Mouse (Mus musculus) stomach, postnatal 0 days (tissue): ENCODE measurements around the gene Lax1. TPM values are rescaled to one million over a fixed set of nuclear protein-coding genes. Genes with fewer than 3 reads are reported as not detected.
A peak's percentile ranks its signal among the peaks of the same experiment; 100 is the strongest.
"Not testable (repeated sequence)": the region's sequence is repeated elsewhere in the genome, so short reads cannot be mapped to it uniquely, and the experiment has no call there.

Experiments used
- ATAC-seq: fragments of 200-750 bp; cut with Nextera tagmentation; 2 replicates; pipeline ENCODE4 v1.8.0; 2017; ENCODE audit not compliant: low FRiP score, low TSS enrichment
- DNase-seq: peaks from one replicate; pipeline ENCODE4 v3.0.0-alpha.2; 2016; ENCODE audit warnings: low spot score
- H3K27ac ChIP-seq: fragments of 300-500 bp; sonication (generic); replicated peaks from 2 replicates; pipeline ENCODE4 v1.5.1; 2014; ENCODE audit warnings: mild to moderate bottlenecking, control low read depth
- H3K27me3 ChIP-seq: fragments of 300-500 bp; sonication (generic); 2 replicates; pipeline ENCODE4 v1.6.1; 2014; ENCODE audit warnings: low read length; ENCODE audit not compliant: control insufficient read depth, insufficient read depth
- H3K36me3 ChIP-seq: fragments of 300-500 bp; sonication (generic); 2 replicates; pipeline ENCODE4 v1.6.1; 2014; ENCODE audit warnings: low read length, mixed read lengths; ENCODE audit not compliant: control insufficient read depth, insufficient read depth
- H3K4me1 ChIP-seq: fragments of 300-500 bp; sonication (generic); replicated peaks from 2 replicates; pipeline ENCODE4 v1.6.1; 2014; ENCODE audit warnings: antibody characterized with exemption; ENCODE audit not compliant: control insufficient read depth, insufficient read depth
- H3K4me2 ChIP-seq: fragments of 300-500 bp; sonication (generic); replicated peaks from 2 replicates; pipeline ENCODE4 v1.6.1; 2014; ENCODE audit warnings: low read depth, mild to moderate bottlenecking, control low read depth, moderate library complexity
- H3K4me3 ChIP-seq: fragments of 300-500 bp; sonication (generic); 2 replicates; pipeline ENCODE4 v1.5.1; 2014; ENCODE audit warnings: low read depth, low read length, control low read depth
- H3K9ac ChIP-seq: fragments of 300-500 bp; sonication (generic); 2 replicates; pipeline ENCODE4 v1.6.1; 2014; ENCODE audit warnings: mild to moderate bottlenecking, low read length, control low read depth, mixed read lengths
- H3K9me3 ChIP-seq: fragments of 300-500 bp; sonication (generic); 2 replicates; pipeline ENCODE4 v1.6.1; 2016; ENCODE audit warnings: low read length; ENCODE audit not compliant: control insufficient read depth
- CTCF ChIP-seq: IDR thresholded peaks from 2 replicates; pipeline ENCODE4 v1.5.1; 2016; ENCODE audit warnings: antibody characterized with exemption, low read depth, mild to moderate bottlenecking, moderate library complexity
- EP300 ChIP-seq: optimal IDR thresholded peaks from 2 replicates; pipeline ENCODE3; 2016; ENCODE audit warnings: antibody characterized with exemption
- WGBS: fragments of 180-500 bp; shearing (Covaris S2); extraction: QIAGEN DNeasy Blood & Tissue Kit; methylation state at CpG from one replicate; pipeline ENCODE4 v1.1.7; 2014; 5-methylcytosine and 5-hydroxymethylcytosine counted together
- polyA plus RNA-seq: library from polyadenylated mRNA; unstranded; fragments of >200 nt; fragmentation: Nextera tagmentation; extraction: Ambion mirVana; gene quantifications from 2 replicates; pipeline ENCODE4 v1.2.1, GENCODE M21; 2015

The Lax1 gene
- polyA plus RNA-seq, 1 experiment from 2014 or later, result 0.16 TPM

GRCm38 (mm10) chr1:133667721-133668120 is 22.2 kb downstream of the Lax1 start:
- WGBS, result 65% methylated on average over 7 of the region's 7 CpGs
- Histone ChIP-seq H3K9ac (no peak overlapping the region), H3K4me2 (no peak overlapping the region), H3K4me1 (no peaks in the 10 kb centered on the region), H3K27ac (no peak overlapping the region), H3K27me3 (no peaks in the 10 kb centered on the region), H3K36me3 (no peaks in the 10 kb centered on the region), H3K4me3 (no peak overlapping the region), H3K9me3 (no peaks in the 10 kb centered on the region)
- TF ChIP-seq CTCF, result no peak
- no peak for TF ChIP-seq EP300
- DNase-seq (no peak), ATAC-seq (no peak)

GRCm38 (mm10) chr1:133665713-133666112 is 24.2 kb downstream of the Lax1 start:
- H3K36me3 ChIP-seq, H3K4me3 ChIP-seq, H3K4me1 ChIP-seq, ATAC-seq, H3K9me3 ChIP-seq, H3K4me2 ChIP-seq, H3K9ac ChIP-seq, H3K27ac ChIP-seq, H3K27me3 ChIP-seq, DNase-seq: not testable (repeated sequence)
- WGBS, result 86% methylated on average over 6 of the region's 8 CpGs

GRCm38 (mm10) chr1:133664203-133664970 is 25.5 kb downstream of the Lax1 start:
- ATAC-seq (no peak), DNase-seq (no peak)
- Histone ChIP-seq H3K27me3 (no peaks in the 10 kb centered on the region), H3K4me1 (0 out of 2 replicates have a peak, but pooled peaks cover 3% of the 10 kb centered on the region), H3K9me3 (no peaks in the 10 kb centered on the region), H3K4me2 (no peak overlapping the region), H3K9ac (no peak overlapping the region), H3K27ac (peak overlapping the region; percentile 56), H3K36me3 (no peaks in the 10 kb centered on the region), H3K4me3 (no peak overlapping the region)
- no peak for TF ChIP-seq CTCF
- no peak for TF ChIP-seq EP300
- WGBS, result 67% methylated on average over 11 of the region's 11 CpGs

GRCm38 (mm10) chr1:133663427-133663826 is 26.5 kb downstream of the Lax1 start:
- Histone ChIP-seq H3K27ac (peak overlapping the region; percentile 20), H3K27me3 (no peaks in the 10 kb centered on the region), H3K4me2 (no peak overlapping the region), H3K4me3 (no peak overlapping the region), H3K9me3 (no peaks in the 10 kb centered on the region), H3K9ac (no peak overlapping the region), H3K4me1 (0 out of 2 replicates have a peak, but pooled peaks cover 3% of the 10 kb centered on the region), H3K36me3 (peaks cover under 1% of the 10 kb centered on the region; the same call in 1 of the 2 replicates)
- WGBS, result 34% methylated on average over 4 of the region's 4 CpGs
- no peak for ATAC-seq
- no peak for DNase-seq
- no peak for TF ChIP-seq CTCF
- no peak for TF ChIP-seq EP300

GRCm38 (mm10) chr1:133662941-133663340 is 27.0 kb downstream of the Lax1 start:
- H3K4me1 ChIP-seq, result 0 out of 2 replicates have a peak, but pooled peaks cover 3% of the 10 kb centered on the region
- H3K4me2 ChIP-seq, result no peak overlapping the region
- H3K27me3 ChIP-seq, result no peaks in the 10 kb centered on the region
- H3K27ac ChIP-seq, result peak overlapping the region; percentile 20; the same call in 1 of the 2 replicates
- H3K9me3 ChIP-seq, result no peaks in the 10 kb centered on the region
- ATAC-seq (no peak), DNase-seq (no peak)
- no peak overlapping the region for H3K4me3 ChIP-seq
- H3K9ac ChIP-seq, result no peak overlapping the region
- WGBS, result 95% methylated on average over 7 of the region's 7 CpGs
- TF ChIP-seq EP300, result no peak
- H3K36me3 ChIP-seq, result peaks cover 2% of the 10 kb centered on the region; the same call in 1 of the 2 replicates

GRCm38 (mm10) chr1:133661203-133661933 is 28.5 kb downstream of the Lax1 start, which contains the start of gene Gm38394:
Gm38394 (minus strand) TSS chr1:133661318.
- Histone ChIP-seq H3K4me1 (0 out of 2 replicates have a peak, but pooled peaks cover 3% of the 10 kb centered on the region), H3K36me3 (peaks cover 2% of the 10 kb centered on the region; the same call in 1 of the 2 replicates), H3K27me3 (no peaks in the 10 kb centered on the region), H3K4me2 (peak within 1 kb of the TSS; percentile 53), H3K9ac (peak within 1 kb of the TSS; percentile 91), H3K4me3 (peak within 1 kb of the TSS; percentile 77), H3K27ac (peak within 1 kb of the TSS; percentile 95), H3K9me3 (no peaks in the 10 kb centered on the region)
- TF ChIP-seq CTCF, result no peak
- TF ChIP-seq EP300, result no peak
- WGBS, result 2% methylated on average over 26 of the region's 26 CpGs
- DNase-seq (peak; percentile 93), ATAC-seq (peak; percentile 98)
